Mouse (Mus musculus): ENCODE results near the gene Mrpl14. TPM values are rescaled to one million over a fixed set of nuclear protein-coding genes. Genes with fewer than 3 reads are reported as not detected.

Gene Mrpl14
- polyA plus RNA-seq, 1 experiment = 73.7 TPM

- no peak for TF ChIP-seq TAL1 (IDR thresholded peaks at IDR 0.05; ENCODE audit: low read length)
- no peak for TF ChIP-seq GATA1 (IDR thresholded peaks at IDR 0.05; ENCODE audit: low read length)
- Histone ChIP-seq H3K4me3 (replicated peaks) (no peak overlapping the region), H3K4me1 (ENCODE audit: control insufficient read depth) (peaks cover 50% of the 10 kb centered on the region), H3K9me3 (ENCODE audit: control insufficient read depth, low read length) (no peaks in the 10 kb centered on the region), H3K27me3 (ENCODE audit: control insufficient read depth) (no peaks in the 10 kb centered on the region), H3K36me3 (ENCODE audit: control insufficient read depth) (peaks cover 44% of the 10 kb centered on the region)
Measured at GRCm38 (mm10) chr17:45696981-45697380, 10.9 kb downstream of the Mrpl14 start.

GRCm38 (mm10) chr17:45698368-45698767 is 12.2 kb downstream of the Mrpl14 start:
- no peak overlapping the region for H3K4me3 ChIP-seq (replicated peaks)
- no peak for TF ChIP-seq TAL1 (IDR thresholded peaks at IDR 0.05; ENCODE audit: low read length)
- no peak for TF ChIP-seq GATA1 (IDR thresholded peaks at IDR 0.05; ENCODE audit: low read length)
- H3K27me3 ChIP-seq (ENCODE audit: control insufficient read depth) = no peaks in the 10 kb centered on the region
- peaks cover 48% of the 10 kb centered on the region for H3K4me1 ChIP-seq (ENCODE audit: control insufficient read depth)
- H3K9me3 ChIP-seq (ENCODE audit: control insufficient read depth, low read length) = no peaks in the 10 kb centered on the region
- H3K36me3 ChIP-seq (ENCODE audit: control insufficient read depth) = peaks cover 42% of the 10 kb centered on the region

- TF ChIP-seq GATA1 (IDR thresholded peaks at IDR 0.05; ENCODE audit: low read length) = no peak
- TF ChIP-seq TAL1 (IDR thresholded peaks at IDR 0.05; ENCODE audit: low read length) = no peak
- Histone ChIP-seq H3K4me3 (replicated peaks) (no peak overlapping the region), H3K4me1 (ENCODE audit: control insufficient read depth) (peaks cover 41% of the 10 kb centered on the region), H3K27me3 (ENCODE audit: control insufficient read depth) (no peaks in the 10 kb centered on the region), H3K9me3 (ENCODE audit: control insufficient read depth, low read length) (no peaks in the 10 kb centered on the region), H3K36me3 (ENCODE audit: control insufficient read depth) (peaks cover 42% of the 10 kb centered on the region)
Measured at GRCm38 (mm10) chr17:45699039-45699740, 13.1 kb downstream of the Mrpl14 start.

- Histone ChIP-seq H3K4me1 (ENCODE audit: control insufficient read depth) (peaks cover 30% of the 10 kb centered on the region), H3K27me3 (ENCODE audit: control insufficient read depth) (no peaks in the 10 kb centered on the region), H3K36me3 (ENCODE audit: control insufficient read depth) (peaks cover 37% of the 10 kb centered on the region), H3K4me3 (replicated peaks) (no peak overlapping the region), H3K9me3 (ENCODE audit: control insufficient read depth, low read length) (no peaks in the 10 kb centered on the region)
- TF ChIP-seq GATA1 (IDR thresholded peaks at IDR 0.05; ENCODE audit: low read length) (no peak), TAL1 (IDR thresholded peaks at IDR 0.05; ENCODE audit: low read length) (no peak)
Measured at GRCm38 (mm10) chr17:45700496-45701235, 14.5 kb downstream of the Mrpl14 start.

- Histone ChIP-seq H3K9me3 (ENCODE audit: control insufficient read depth, low read length) (no peaks in the 10 kb centered on the region), H3K4me3 (replicated peaks) (no peak overlapping the region), H3K36me3 (ENCODE audit: control insufficient read depth) (peaks cover 34% of the 10 kb centered on the region), H3K27me3 (ENCODE audit: control insufficient read depth) (no peaks in the 10 kb centered on the region), H3K4me1 (ENCODE audit: control insufficient read depth) (peaks cover 27% of the 10 kb centered on the region)
- no peak for TF ChIP-seq GATA1 (IDR thresholded peaks at IDR 0.05; ENCODE audit: low read length)
Measured at GRCm38 (mm10) chr17:45701236-45701591, 15.1 kb downstream of the Mrpl14 start.

- Histone ChIP-seq H3K9me3 (ENCODE audit: control insufficient read depth, low read length) (no peaks in the 10 kb centered on the region), H3K4me3 (replicated peaks) (no peak overlapping the region), H3K27me3 (ENCODE audit: control insufficient read depth) (no peaks in the 10 kb centered on the region), H3K36me3 (ENCODE audit: control insufficient read depth) (peaks cover 24% of the 10 kb centered on the region), H3K4me1 (ENCODE audit: control insufficient read depth) (peaks cover 23% of the 10 kb centered on the region)
- TF ChIP-seq GATA1 (IDR thresholded peaks at IDR 0.05; ENCODE audit: low read length) (no peak), TAL1 (IDR thresholded peaks at IDR 0.05; ENCODE audit: low read length) (no peak)
Measured at GRCm38 (mm10) chr17:45702254-45702653, 16.1 kb downstream of the Mrpl14 start.

GRCm38 (mm10) chr17:45703187-45703586 is 17.1 kb downstream of the Mrpl14 start:
- H3K9me3 ChIP-seq (ENCODE audit: control insufficient read depth, low read length) = no peaks in the 10 kb centered on the region
- H3K36me3 ChIP-seq (ENCODE audit: control insufficient read depth) = peaks cover 16% of the 10 kb centered on the region
- H3K4me3 ChIP-seq (replicated peaks) = no peak overlapping the region
- H3K4me1 ChIP-seq (ENCODE audit: control insufficient read depth) = peaks cover 23% of the 10 kb centered on the region
- TF ChIP-seq GATA1 (IDR thresholded peaks at IDR 0.05; ENCODE audit: low read length) (no peak), TAL1 (IDR thresholded peaks at IDR 0.05; ENCODE audit: low read length) (no peak)
- H3K27me3 ChIP-seq (ENCODE audit: control insufficient read depth) = no peaks in the 10 kb centered on the region

GRCm38 (mm10) chr17:45706796-45707195 is 20.7 kb downstream of the Mrpl14 start:
- Histone ChIP-seq H3K27me3 (ENCODE audit: control insufficient read depth) (no peaks in the 10 kb centered on the region), H3K9me3 (ENCODE audit: control insufficient read depth, low read length) (no peaks in the 10 kb centered on the region), H3K4me1 (ENCODE audit: control insufficient read depth) (peaks cover 16% of the 10 kb centered on the region), H3K36me3 (ENCODE audit: control insufficient read depth) (no peaks in the 10 kb centered on the region), H3K4me3 (replicated peaks) (no peak overlapping the region)
- TF ChIP-seq GATA1 (IDR thresholded peaks at IDR 0.05; ENCODE audit: low read length) (no peak), TAL1 (IDR thresholded peaks at IDR 0.05; ENCODE audit: low read length) (no peak)

GRCm38 (mm10) chr17:45707376-45707775 is 21.3 kb downstream of the Mrpl14 start:
- Histone ChIP-seq H3K4me1 (ENCODE audit: control insufficient read depth) (peaks cover 11% of the 10 kb centered on the region), H3K27me3 (ENCODE audit: control insufficient read depth) (no peaks in the 10 kb centered on the region), H3K4me3 (replicated peaks) (no peak overlapping the region), H3K36me3 (ENCODE audit: control insufficient read depth) (no peaks in the 10 kb centered on the region), H3K9me3 (ENCODE audit: control insufficient read depth, low read length) (no peaks in the 10 kb centered on the region)
- TF ChIP-seq GATA1 (IDR thresholded peaks at IDR 0.05; ENCODE audit: low read length) (no peak), TAL1 (IDR thresholded peaks at IDR 0.05; ENCODE audit: low read length) (no peak)

All from erythroblast, embryonic 14.5 days (primary cell).